Mouse (Mus musculus) stomach, embryonic 14.5 days (tissue): ENCODE results near the gene Strap. TPM values are rescaled to one million over a fixed set of nuclear protein-coding genes. Genes with fewer than 3 reads are reported as not detected.

Experiments
- ATAC-seq: fragments of 200-750 bp; cut with Nextera tagmentation; 2 replicates; pipeline ENCODE4 v1.8.0; 2017; ENCODE audit warnings: low read depth, moderate TSS enrichment; ENCODE audit not compliant: insufficient number of reproducible peaks, insufficient read depth, low FRiP score
- H3K27ac ChIP-seq: fragments of 300-500 bp; sonication (generic); 2 replicates; pipeline ENCODE4 v1.5.1; 2014; ENCODE audit warnings: mild to moderate bottlenecking, low read length, moderate library complexity, mixed read lengths
- H3K27me3 ChIP-seq: fragments of 300-500 bp; sonication (generic); 2 replicates; pipeline ENCODE4 v1.6.1; 2014; ENCODE audit warnings: low read length, control low read depth, mixed read lengths; ENCODE audit not compliant: control insufficient read depth, insufficient read depth
- H3K36me3 ChIP-seq: fragments of 300-500 bp; sonication (generic); 2 replicates; pipeline ENCODE4 v1.6.1; 2014; ENCODE audit warnings: mild to moderate bottlenecking, control low read depth, low read length, moderate library complexity, mixed read lengths; ENCODE audit not compliant: control insufficient read depth, insufficient read depth
- H3K4me1 ChIP-seq: fragments of 300-500 bp; sonication (generic); 2 replicates; pipeline ENCODE4 v1.6.1; 2014; ENCODE audit warnings: low read length, control low read depth, mixed read lengths; ENCODE audit not compliant: control insufficient read depth, insufficient read depth
- H3K4me2 ChIP-seq: fragments of 300-500 bp; sonication (generic); replicated peaks from 2 replicates; pipeline ENCODE4 v1.6.1; 2014; ENCODE audit warnings: low read depth, low read length, control low read depth
- H3K4me3 ChIP-seq: fragments of 300-500 bp; sonication (generic); 2 replicates; pipeline ENCODE4 v1.5.1; 2014; ENCODE audit warnings: low read depth, low read length, control low read depth
- H3K9ac ChIP-seq: fragments of 300-500 bp; sonication (generic); replicated peaks from 2 replicates; pipeline ENCODE4 v1.6.1; 2014; ENCODE audit warnings: low read depth, mild to moderate bottlenecking, control low read depth, low read length, moderate library complexity, mixed read lengths
- H3K9me3 ChIP-seq: fragments of 300-500 bp; sonication (generic); 2 replicates; pipeline ENCODE4 v1.6.1; 2016; ENCODE audit warnings: low read depth, low read length, control low read depth; ENCODE audit not compliant: control insufficient read depth
- WGBS: fragments of 180-500 bp; shearing (Covaris S2); extraction: QIAGEN DNeasy Blood & Tissue Kit; methylation state at CpG from one replicate; pipeline ENCODE4 v1.1.7; 2014; 5-methylcytosine and 5-hydroxymethylcytosine counted together
- polyA plus RNA-seq: library from polyadenylated mRNA; unstranded; fragments of >200 nt; fragmentation: Nextera tagmentation; extraction: Ambion mirVana; gene quantifications from 2 replicates; pipeline ENCODE4 v1.2.1, GENCODE M21; 2014

The Strap gene
- polyA plus RNA-seq, 1 experiment from 2014 or later, result 160 TPM

DNA sequence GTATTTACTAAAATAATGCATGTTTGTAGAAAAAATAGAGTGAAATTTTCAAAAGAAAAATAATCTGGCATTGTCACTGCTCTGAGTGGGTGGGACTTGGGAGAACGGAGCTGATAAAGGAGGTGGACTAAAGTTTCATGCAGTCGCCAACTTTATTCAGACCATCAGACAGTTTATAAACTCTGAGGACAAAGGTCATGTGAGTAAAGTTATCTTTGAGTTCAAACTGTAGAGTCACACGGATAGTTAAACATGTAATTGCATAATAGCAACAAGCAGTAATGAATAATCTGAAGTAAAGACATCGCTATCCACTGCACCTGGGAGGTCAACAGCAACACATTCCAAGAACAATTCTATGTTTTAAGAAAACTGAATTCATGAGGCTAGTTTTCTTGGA lies 9.8 kb downstream of the Strap start:
- no peak overlapping the region for H3K4me2 ChIP-seq
- H3K4me3 ChIP-seq, result no peak overlapping the region
- H3K4me1 ChIP-seq, result no peaks in the 10 kb centered on the region
- peaks cover 81% of the 10 kb centered on the region for H3K36me3 ChIP-seq
- no peaks in the 10 kb centered on the region for H3K27me3 ChIP-seq
- H3K9ac ChIP-seq, result no peak overlapping the region
- 69% methylated on average over 4 of the region's 4 CpGs for WGBS
- no peak overlapping the region for H3K27ac ChIP-seq
- ATAC-seq, result no peak
- no peaks in the 10 kb centered on the region for H3K9me3 ChIP-seq

DNA sequence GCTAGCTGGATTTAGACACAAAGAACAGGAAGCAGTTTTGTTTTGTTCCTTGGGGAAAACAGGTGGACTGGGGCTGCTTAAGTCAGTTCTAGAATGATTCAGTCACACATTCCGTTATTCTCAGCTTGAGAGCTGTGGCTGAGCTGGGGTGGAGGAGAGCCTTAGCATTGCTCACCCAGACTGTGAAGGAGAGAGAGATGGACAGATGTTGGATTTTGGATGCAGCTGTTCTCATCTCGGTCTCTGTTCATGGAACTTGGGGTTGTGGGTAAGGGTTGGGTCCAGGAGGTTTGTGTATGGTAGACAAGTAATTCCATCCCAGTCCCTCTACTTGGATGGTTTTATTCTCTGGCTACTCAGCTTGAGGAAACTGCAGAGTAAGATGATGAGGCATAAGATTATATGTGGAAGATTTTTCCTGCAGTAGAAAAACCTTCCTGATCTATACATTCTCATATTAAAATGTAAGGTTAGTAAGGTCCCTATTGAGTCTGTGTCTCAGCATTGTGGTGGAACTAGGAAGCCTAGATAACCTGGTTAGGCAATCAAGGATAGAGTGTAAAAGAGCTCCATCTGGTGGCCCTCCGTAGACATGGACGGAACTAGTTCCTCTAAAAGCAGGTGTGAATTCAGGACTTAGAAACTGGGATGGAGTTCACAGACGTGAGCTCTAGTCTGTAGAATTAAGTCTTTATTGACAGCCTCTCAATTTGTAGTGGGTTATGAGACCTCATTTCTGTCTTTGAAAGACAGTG lies 12.5 kb downstream of the Strap start:
- Histone ChIP-seq H3K4me2 (no peak overlapping the region), H3K9ac (no peak overlapping the region), H3K4me3 (no peak overlapping the region), H3K36me3 (peaks cover 76% of the 10 kb centered on the region), H3K9me3 (no peaks in the 10 kb centered on the region), H3K27me3 (no peaks in the 10 kb centered on the region), H3K27ac (no peak overlapping the region), H3K4me1 (no peaks in the 10 kb centered on the region)
- 68% methylated on average over 5 of the region's 5 CpGs for WGBS
- ATAC-seq, result no peak

DNA sequence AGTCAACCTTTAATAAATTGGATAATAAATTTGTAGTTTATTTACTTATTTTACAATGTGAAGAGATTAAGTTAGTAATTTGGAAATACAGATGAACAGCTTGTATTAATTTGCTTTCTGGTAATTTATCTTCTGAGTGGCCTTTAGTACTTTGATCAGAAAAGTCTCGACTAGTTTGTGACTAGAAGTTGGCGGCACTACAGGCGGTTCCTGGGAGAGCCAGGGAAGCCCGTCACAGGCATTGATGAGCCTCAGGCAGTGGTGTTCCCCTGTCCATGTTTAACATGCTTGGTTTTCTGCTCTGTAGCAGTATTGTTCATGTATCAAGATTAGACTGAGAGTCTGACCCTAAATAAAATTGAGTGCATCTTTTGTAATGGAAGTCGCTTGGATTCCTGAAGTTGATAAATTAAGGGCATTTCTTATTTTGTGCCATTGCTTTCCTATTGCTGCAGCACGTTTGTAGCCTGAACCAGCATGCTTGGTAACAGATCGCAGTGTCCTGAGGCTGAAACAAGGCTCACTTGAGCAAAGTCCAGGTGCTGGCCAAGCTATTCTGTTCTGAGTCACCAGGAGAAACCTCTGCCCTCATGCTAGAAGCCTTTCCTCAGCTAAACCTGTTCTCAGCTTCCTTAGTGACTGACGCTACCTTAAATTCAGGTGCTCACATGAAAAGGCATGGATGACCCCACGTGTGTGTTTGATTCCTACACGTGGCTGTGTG lies 16.8 kb downstream of the Strap start:
- Histone ChIP-seq H3K4me1 (peaks cover 4% of the 10 kb centered on the region; the same call in 1 of the 2 replicates), H3K27me3 (no peaks in the 10 kb centered on the region), H3K4me2 (no peak overlapping the region), H3K9ac (no peak overlapping the region), H3K4me3 (no peak overlapping the region), H3K9me3 (no peaks in the 10 kb centered on the region), H3K27ac (no peak overlapping the region), H3K36me3 (peaks cover 39% of the 10 kb centered on the region)
- no peak for ATAC-seq
- WGBS, result 87% methylated on average over 10 of the region's 10 CpGs

DNA sequence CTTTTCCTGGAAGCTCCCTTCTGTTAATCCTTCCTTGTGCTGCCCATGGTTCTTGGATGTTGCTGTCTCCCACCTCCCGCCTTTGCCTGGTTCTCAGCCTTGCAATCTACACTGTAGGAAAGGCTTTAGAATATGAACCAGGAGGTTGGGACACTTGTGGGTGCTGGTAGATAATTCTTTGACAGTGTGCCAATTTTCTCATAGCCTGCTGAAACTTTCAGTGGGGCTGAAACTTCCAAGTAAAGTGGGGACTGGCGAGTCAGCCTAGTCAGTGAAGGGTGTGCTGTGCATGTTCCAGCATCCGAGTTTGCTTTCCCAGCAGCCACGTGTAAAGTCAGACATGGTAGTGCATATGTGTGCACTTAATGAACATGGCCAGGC lies 17.4 kb downstream of the Strap start:
- no peak for ATAC-seq
- H3K9me3 ChIP-seq, result no peaks in the 10 kb centered on the region
- no peaks in the 10 kb centered on the region for H3K27me3 ChIP-seq
- no peak overlapping the region for H3K4me2 ChIP-seq
- H3K9ac ChIP-seq, result no peak overlapping the region
- H3K4me3 ChIP-seq, result no peak overlapping the region
- peaks cover 39% of the 10 kb centered on the region for H3K36me3 ChIP-seq
- no peak overlapping the region for H3K27ac ChIP-seq
- peaks cover 4% of the 10 kb centered on the region; the same call in 1 of the 2 replicates for H3K4me1 ChIP-seq
- WGBS, result 90% methylated on average over 4 of the region's 4 CpGs

DNA sequence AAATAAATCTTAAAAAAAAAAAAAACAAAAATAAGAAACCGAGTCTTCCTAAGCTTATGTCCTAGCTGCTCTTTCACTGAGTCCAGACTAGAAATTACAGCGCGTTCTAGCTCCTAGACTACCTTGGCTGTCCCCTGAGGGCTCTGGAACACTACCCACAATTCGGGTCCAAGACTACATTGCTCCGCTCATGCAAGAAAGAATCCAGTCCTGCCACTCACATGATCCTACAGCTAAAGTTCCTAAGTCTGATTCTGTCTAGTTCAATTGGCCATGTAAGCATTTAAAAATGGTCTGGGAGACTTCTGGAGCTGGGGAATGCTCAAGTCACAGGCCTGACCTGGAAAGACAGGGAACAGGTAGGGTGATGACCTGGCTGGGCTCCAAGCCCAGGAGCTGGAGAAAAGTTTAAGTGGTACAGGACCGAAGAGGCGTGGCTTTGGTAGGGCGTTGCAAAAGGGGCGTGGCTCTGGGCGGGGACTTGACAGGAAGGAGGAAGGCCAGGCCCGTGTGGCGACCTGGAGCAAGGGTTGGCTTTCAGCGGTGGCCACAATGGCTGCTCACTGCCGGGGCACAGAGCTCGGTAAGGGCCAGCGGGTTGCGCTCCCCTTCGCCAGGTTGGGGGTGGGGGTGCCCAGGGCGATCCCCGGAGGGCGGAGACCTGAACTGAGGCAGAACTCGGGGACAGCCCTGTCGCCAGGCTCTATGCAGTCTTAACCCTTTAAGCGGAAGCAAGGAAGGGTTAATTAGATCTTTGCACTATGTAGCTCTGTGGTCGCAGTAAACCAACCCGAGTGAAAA lies 19.4 kb downstream of the Strap start, which contains the start of gene Dera:
Gene Dera, plus strand, starts transcription at position 491 of the 801 bp plus-strand sequence.
- Histone ChIP-seq H3K9ac (peak within 1 kb of the TSS; percentile 31), H3K36me3 (peaks cover 26% of the 10 kb centered on the region), H3K9me3 (no peaks in the 10 kb centered on the region), H3K27ac (no peak within 1 kb of the TSS), H3K4me3 (peak within 1 kb of the TSS; percentile 56), H3K27me3 (no peaks in the 10 kb centered on the region), H3K4me2 (peak within 1 kb of the TSS; percentile 61), H3K4me1 (peaks cover 4% of the 10 kb centered on the region; the same call in 1 of the 2 replicates)
- WGBS, result 13% methylated on average over 25 of the region's 26 CpGs
- ATAC-seq, result peak; percentile 90

DNA sequence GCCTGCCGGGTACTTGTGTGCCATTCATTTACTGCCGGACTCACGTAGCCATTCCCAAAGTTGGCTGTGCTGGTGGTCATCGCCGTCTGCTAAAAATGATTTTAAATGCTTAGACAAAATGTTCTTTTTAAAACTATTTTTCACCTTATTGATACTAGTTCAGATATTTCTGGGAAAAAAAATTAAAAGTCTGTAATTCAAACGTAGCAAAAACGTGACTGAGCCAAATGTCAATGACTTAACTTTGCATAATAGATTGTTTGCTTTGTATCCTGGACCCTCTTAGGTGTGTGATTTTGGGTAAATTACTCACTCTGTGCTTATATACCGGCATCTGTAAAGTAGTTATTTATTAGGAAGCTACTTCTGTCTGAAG lies 20.0 kb downstream of the Strap start:
- peaks cover 4% of the 10 kb centered on the region; the same call in 1 of the 2 replicates for H3K4me1 ChIP-seq
- 2% methylated on average over 8 of the region's 8 CpGs for WGBS
- peak overlapping the region; percentile 61 for H3K4me2 ChIP-seq
- H3K4me3 ChIP-seq, result peak overlapping the region; percentile 56
- H3K27me3 ChIP-seq, result no peaks in the 10 kb centered on the region
- peaks cover 20% of the 10 kb centered on the region for H3K36me3 ChIP-seq
- H3K9ac ChIP-seq, result peak overlapping the region; percentile 31; the same call in 1 of the 2 replicates
- H3K27ac ChIP-seq, result no peak overlapping the region
- no peaks in the 10 kb centered on the region for H3K9me3 ChIP-seq
- ATAC-seq, result no peak

DNA sequence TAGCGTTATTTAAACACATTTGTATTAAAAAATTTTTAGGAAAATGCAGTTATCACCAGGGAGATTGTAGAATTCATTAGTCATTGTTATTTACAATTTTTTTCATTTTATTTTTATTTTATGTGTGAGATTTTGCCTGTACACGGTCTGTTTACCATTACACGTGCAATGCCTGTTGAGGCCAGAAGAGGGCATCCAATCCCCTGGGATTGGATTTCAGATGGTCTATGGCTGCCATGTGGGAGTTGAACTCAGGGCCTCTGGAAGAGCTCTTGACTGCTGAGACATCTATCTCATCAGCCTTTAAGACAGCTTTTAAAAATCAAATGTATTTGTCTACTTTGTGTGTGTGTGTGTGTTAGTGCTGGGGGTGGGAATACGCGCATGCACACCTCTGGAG lies 21.4 kb downstream of the Strap start:
- H3K9me3 ChIP-seq, result no peaks in the 10 kb centered on the region
- no peak for ATAC-seq
- no peak overlapping the region for H3K9ac ChIP-seq
- 74% methylated on average over 5 of the region's 5 CpGs for WGBS
- H3K36me3 ChIP-seq, result peaks cover 11% of the 10 kb centered on the region
- H3K4me2 ChIP-seq, result no peak overlapping the region
- H3K4me3 ChIP-seq, result no peak overlapping the region
- no peak overlapping the region for H3K27ac ChIP-seq
- no peaks in the 10 kb centered on the region for H3K27me3 ChIP-seq
- H3K4me1 ChIP-seq, result peaks cover 4% of the 10 kb centered on the region; the same call in 1 of the 2 replicates

DNA sequence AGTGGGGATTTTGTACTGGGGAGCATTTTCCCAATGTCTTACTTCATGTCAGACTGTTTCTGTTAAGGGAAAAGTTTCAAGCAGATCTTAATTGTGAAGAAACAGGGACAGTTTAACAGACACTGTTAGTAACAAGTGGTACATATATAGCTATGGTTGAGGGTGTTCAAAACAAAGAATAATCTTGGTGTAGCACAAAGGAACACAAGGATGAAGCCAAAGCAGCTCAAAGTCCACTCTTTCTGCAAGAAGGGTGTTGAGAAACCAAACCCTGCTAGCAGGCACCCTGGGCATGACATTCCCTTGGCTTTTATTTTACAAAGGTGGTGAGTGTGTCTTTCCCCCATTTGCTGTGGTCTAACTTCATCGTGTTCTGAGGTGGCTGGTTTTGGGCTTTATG lies 23.0 kb downstream of the Strap start:
- Histone ChIP-seq H3K36me3 (no peaks in the 10 kb centered on the region), H3K27ac (no peak overlapping the region), H3K9me3 (no peaks in the 10 kb centered on the region), H3K27me3 (no peaks in the 10 kb centered on the region), H3K4me3 (no peak overlapping the region), H3K4me2 (no peak overlapping the region), H3K4me1 (peaks cover 4% of the 10 kb centered on the region; the same call in 1 of the 2 replicates), H3K9ac (no peak overlapping the region)
- no peak for ATAC-seq
- 97% methylated on average over 1 of the region's 1 CpGs for WGBS
